Mouse (Mus musculus) MEL (cell line): Measurements from ENCODE around the gene Abcc4. TPM values are rescaled to one million over a fixed set of nuclear protein-coding genes. Genes with fewer than 3 reads are reported as not detected.

ENCODE experiments used
- DNase-seq: peaks from one replicate; pipeline ENCODE4 v3.0.0; 2011; ENCODE audit warnings: low read depth, low spot score
- H3K27ac ChIP-seq: 2 replicates; pipeline ENCODE4 v1.5.1; 2012; ENCODE audit warnings: low read depth, mild to moderate bottlenecking, control low read depth, low read length, moderate library complexity; ENCODE audit not compliant: control insufficient read depth
- H3K27me3 ChIP-seq, 2 experiments: fragments of 150-350 bp in 1 of 2; sonication (generic) in 1 of 2; 2 replicates each; pipeline ENCODE4 v1.6.1; 2012; ENCODE audit warnings: low read length in 2 of 2, mild to moderate bottlenecking in 2 of 2, improper control_type of control experiment in 1 of 2, moderate library complexity in 1 of 2; ENCODE audit not compliant: insufficient read depth in 2 of 2, control insufficient read depth in 1 of 2
- H3K36me3 ChIP-seq, 2 experiments: 2 replicates each; pipeline ENCODE4 v1.6.1; 2012 to 2014; ENCODE audit warnings: low read length in 2 of 2, improper control_type of control experiment in 1 of 2, inconsistent platforms in 1 of 2, mild to moderate bottlenecking in 1 of 2; ENCODE audit not compliant: insufficient read depth in 2 of 2, control insufficient read depth in 1 of 2
- H3K4me1 ChIP-seq, 2 experiments: fragments of 150-350 bp in 1 of 2; sonication (generic) in 1 of 2; 2 replicates each; pipeline ENCODE4 v1.6.1; 2012; ENCODE audit warnings: low read length in 2 of 2, improper control_type of control experiment in 1 of 2, mild to moderate bottlenecking in 1 of 2; ENCODE audit not compliant: insufficient read depth in 2 of 2, control insufficient read depth in 1 of 2
- H3K4me3 ChIP-seq, 2 experiments: fragments of 150-350 bp in 1 of 2; sonication (generic) in 1 of 2; 2 replicates each; pipeline ENCODE4 v1.5.1; 2012; ENCODE audit warnings: low read depth in 2 of 2, low read length in 2 of 2, mild to moderate bottlenecking in 2 of 2, moderate library complexity in 2 of 2, control low read depth in 1 of 2, improper control_type of control experiment in 1 of 2; ENCODE audit not compliant: control insufficient read depth in 1 of 2, insufficient read depth in 1 of 2
- H3K79me2 ChIP-seq: 2 replicates; pipeline ENCODE4 v1.6.1; 2012; ENCODE audit warnings: mild to moderate bottlenecking, low read length, moderate library complexity; ENCODE audit not compliant: control insufficient read depth, poor library complexity, insufficient read depth
- H3K9ac ChIP-seq: 2 replicates; pipeline ENCODE4 v1.6.1; 2012; ENCODE audit warnings: low read depth, mild to moderate bottlenecking, control low read depth, low read length, moderate library complexity; ENCODE audit not compliant: control insufficient read depth, poor library complexity, severe bottlenecking
- H3K9me3 ChIP-seq: fragments of 150-350 bp; sonication (generic); replicated peaks from 2 replicates; pipeline ENCODE4 v1.6.1; 2012; ENCODE audit warnings: mild to moderate bottlenecking, low read length, improper control_type of control experiment, moderate library complexity; ENCODE audit not compliant: insufficient read depth
- BHLHE40 ChIP-seq: IDR thresholded peaks from 2 replicates; pipeline ENCODE4 v1.6.1; 2012; ENCODE audit warnings: low read depth, mild to moderate bottlenecking, inconsistent platforms, low read length, improper control_type of control experiment, borderline replicate concordance
- CHD1 ChIP-seq: IDR thresholded peaks from 2 replicates; pipeline ENCODE4 v1.6.1; 2012; ENCODE audit warnings: low read depth, mild to moderate bottlenecking, inconsistent platforms, low read length, improper control_type of control experiment
- CHD2 ChIP-seq: IDR thresholded peaks from 2 replicates; pipeline ENCODE4 v1.6.1; 2011; ENCODE audit warnings: low read length, improper control_type of control experiment
- CTCF ChIP-seq, 3 experiments: IDR thresholded peaks in 2 of 3; conservative IDR thresholded peaks in 1 of 3; 2 replicates each; pipeline ENCODE4 v1.5.1; 2011 to 2012; ENCODE audit warnings: low read length in 3 of 3, low read depth in 2 of 3, mild to moderate bottlenecking in 2 of 3, improper control_type of control experiment in 1 of 3, inconsistent platforms in 1 of 3, mixed read lengths in 1 of 3, moderate library complexity in 1 of 3; ENCODE audit not compliant: control insufficient read depth in 1 of 3, insufficient read depth in 1 of 3, poor library complexity in 1 of 3, severe bottlenecking in 1 of 3
- ELF1 ChIP-seq: IDR thresholded peaks from 2 replicates; pipeline ENCODE4 v1.6.1; 2014; ENCODE audit warnings: low read depth, mild to moderate bottlenecking, inconsistent platforms, low read length, improper control_type of control experiment, moderate library complexity
- EP300 ChIP-seq, 2 experiments: IDR thresholded peaks; 2 replicates each; pipeline ENCODE4 v1.6.1; 2011; ENCODE audit warnings: improper control_type of control experiment in 2 of 2, low read length in 2 of 2, low read depth in 1 of 2, mild to moderate bottlenecking in 1 of 2
- ETS1 ChIP-seq: IDR thresholded peaks from 2 replicates; pipeline ENCODE4 v1.6.1; 2012; ENCODE audit warnings: low read depth, mild to moderate bottlenecking, inconsistent platforms, low read length, improper control_type of control experiment, moderate library complexity
- GABPA ChIP-seq: IDR thresholded peaks from 2 replicates; pipeline ENCODE4 v1.6.1; 2012; ENCODE audit warnings: low read depth, mild to moderate bottlenecking, inconsistent platforms, low read length, improper control_type of control experiment, moderate library complexity
- MAX ChIP-seq: IDR thresholded peaks from 2 replicates; pipeline ENCODE4 v1.6.1; 2011; ENCODE audit warnings: low read length, improper control_type of control experiment
- MAZ ChIP-seq: IDR thresholded peaks from 2 replicates; pipeline ENCODE4 v1.6.1; 2012; ENCODE audit warnings: low read depth, mild to moderate bottlenecking, inconsistent platforms, low read length, improper control_type of control experiment
- MYC ChIP-seq: IDR thresholded peaks from 2 replicates; pipeline ENCODE4 v1.6.1; 2011; ENCODE audit warnings: low read depth, mild to moderate bottlenecking, low read length, improper control_type of control experiment, moderate library complexity
- POLR2A ChIP-seq, 2 experiments: IDR thresholded peaks; 2 replicates each; pipeline ENCODE4 v1.6.1; 2011 to 2012; ENCODE audit warnings: low read length in 2 of 2, mild to moderate bottlenecking in 2 of 2, control low read depth in 1 of 2, improper control_type of control experiment in 1 of 2, low read depth in 1 of 2, moderate library complexity in 1 of 2; ENCODE audit not compliant: control insufficient read depth in 1 of 2, insufficient read depth in 1 of 2, poor library complexity in 1 of 2
- POLR2AphosphoS2 ChIP-seq: IDR thresholded peaks from 2 replicates; pipeline ENCODE4 v1.6.1; 2011; ENCODE audit warnings: low read length, improper control_type of control experiment
- RCOR1 ChIP-seq: IDR thresholded peaks from 2 replicates; pipeline ENCODE4 v1.6.1; 2012; ENCODE audit warnings: low read depth, mild to moderate bottlenecking, inconsistent platforms, low read length, improper control_type of control experiment
- SMC3 ChIP-seq: IDR thresholded peaks from 2 replicates; pipeline ENCODE4 v1.6.1; 2011; ENCODE audit warnings: low read depth, low read length, improper control_type of control experiment
- TBP ChIP-seq: IDR thresholded peaks from 2 replicates; pipeline ENCODE4 v1.8.0; 2011; ENCODE audit warnings: low read depth, low read length, improper control_type of control experiment
- USF2 ChIP-seq, 2 experiments: IDR thresholded peaks; 2 replicates each; pipeline ENCODE4 v1.6.1; 2011 to 2012; ENCODE audit warnings: improper control_type of control experiment in 2 of 2, low read length in 2 of 2, borderline replicate concordance in 1 of 2, inconsistent platforms in 1 of 2, low read depth in 1 of 2, mild to moderate bottlenecking in 1 of 2; ENCODE audit not compliant: insufficient read depth in 1 of 2
- ZC3H11A ChIP-seq: IDR thresholded peaks from 2 replicates; pipeline ENCODE4 v1.6.1; 2012; ENCODE audit warnings: low read depth, mild to moderate bottlenecking, inconsistent platforms, low read length, improper control_type of control experiment
- ZKSCAN1 ChIP-seq: IDR thresholded peaks from 2 replicates; pipeline ENCODE4 v1.6.1; 2012; ENCODE audit warnings: low read depth, mild to moderate bottlenecking, inconsistent platforms, low read length, improper control_type of control experiment, moderate library complexity
- ZMIZ1 ChIP-seq: IDR thresholded peaks from 2 replicates; pipeline ENCODE4 v1.6.1; 2012; ENCODE audit warnings: low read depth, mild to moderate bottlenecking, inconsistent platforms, low read length, improper control_type of control experiment, moderate library complexity
- ZNF384 ChIP-seq: IDR thresholded peaks from 2 replicates; pipeline ENCODE4 v1.6.1; 2012; ENCODE audit warnings: low read depth, mild to moderate bottlenecking, inconsistent platforms, low read length, improper control_type of control experiment
- polyA plus RNA-seq, 2 experiments: library from polyadenylated mRNA; stranded (reverse) in 1 of 2; unstranded in 1 of 2; fragments of >175 nt in 1 of 2; fragments of >200 nt in 1 of 2; gene quantifications; 2 replicates each; pipeline versions ENCODE4 v1.2.1 to v1.2.4; 2012; ENCODE audit warnings: low replicate concordance in 2 of 2, low read depth in 1 of 2; ENCODE audit not compliant: insufficient read length in 2 of 2, insufficient read depth in 1 of 2, missing spikeins in 1 of 2
- total RNA-seq: library from RNA; depleted of rRNA; stranded (reverse); fragments of 300-350 nt; gene quantifications from 2 replicates; pipeline ENCODE4 v1.2.3, GENCODE M21; 2012

The Abcc4 gene
- total and polyA plus RNA-seq, 3 experiments: 7.1 to 8.4 TPM; not detected in 1

- Histone ChIP-seq H3K36me3 (no peaks in the 10 kb centered on the region), H3K79me2 (no peaks in the 10 kb centered on the region)
- no peak for TF ChIP-seq CHD1
- TF ChIP-seq ELF1: no peak
- TF ChIP-seq CTCF (IDR thresholded peaks at IDR 0.05 in 2 of 3, conservative IDR thresholded peaks at IDR 0.05 in 1 of 3; ENCODE audit: control insufficient read depth in 1 of 3, insufficient read depth in 1 of 3, low read depth in 2 of 3, low read length in 3 of 3, poor library complexity in 1 of 3, severe bottlenecking in 1 of 3): no peak
- TF ChIP-seq GABPA: no peak
- TF ChIP-seq EP300 (IDR thresholded peaks at IDR 0.05; ENCODE audit: low read depth in 1 of 2, low read length in 2 of 2): no peak
- TF ChIP-seq, all 39 proteins: peak for 0
- Histone ChIP-seq H3K9me3 (no peaks in the 10 kb centered on the region), H3K4me1 (no peaks in the 10 kb centered on the region), H3K4me3 (no peak overlapping the region), H3K9ac (no peak overlapping the region), H3K27ac (no peak overlapping the region), H3K27me3 (no peaks in the 10 kb centered on the region)
- DNase-seq: no peak
Observed at GRCm38 (mm10) chr14:118568116-118568673, 137.8 kb downstream of the Abcc4 start.

- Histone ChIP-seq H3K9ac (no peak overlapping the region), H3K27ac (no peak overlapping the region), H3K4me1 (no peaks in the 10 kb centered on the region), H3K4me3 (no peak overlapping the region), H3K79me2 (no peaks in the 10 kb centered on the region), H3K36me3 (no peaks in the 10 kb centered on the region), H3K9me3 (no peaks in the 10 kb centered on the region), H3K27me3 (no peaks in the 10 kb centered on the region)
- TF ChIP-seq USF2 (IDR thresholded peaks at IDR 0.05; ENCODE audit: borderline replicate concordance in 1 of 2, insufficient read depth in 1 of 2, low read depth in 1 of 2, low read length in 2 of 2) (no peak), MYC (no peak), ETS1 (no peak), ZC3H11A (no peak), MAZ (no peak), CTCF (IDR thresholded peaks at IDR 0.05 in 2 of 3, conservative IDR thresholded peaks at IDR 0.05 in 1 of 3; ENCODE audit: control insufficient read depth in 1 of 3, insufficient read depth in 1 of 3, low read depth in 2 of 3, low read length in 3 of 3, poor library complexity in 1 of 3, severe bottlenecking in 1 of 3) (no peak), CHD2 (no peak), ZMIZ1 (no peak), ZKSCAN1 (no peak), POLR2A (IDR thresholded peaks at IDR 0.05; ENCODE audit: control insufficient read depth in 1 of 2, insufficient read depth in 1 of 2, low read depth in 1 of 2, low read length in 2 of 2, poor library complexity in 1 of 2) (no peak), MAX (no peak), BHLHE40 (no peak), ELF1 (no peak), POLR2AphosphoS2 (no peak), ZNF384 (no peak), RCOR1 (no peak), SMC3 (no peak), GABPA (no peak), TBP (no peak)
- no peak for DNase-seq
Observed at GRCm38 (mm10) chr14:118566809-118567208, 139.2 kb downstream of the Abcc4 start.
